Mouse (Mus musculus) CH12.LX (cell line): ENCODE measurements around the gene Map4k4. TPM values are rescaled to one million over a fixed set of nuclear protein-coding genes. Genes with fewer than 3 reads are reported as not detected.

Experiments used
- DNase-seq: peaks from one replicate; pipeline ENCODE4 v3.0.0-alpha.2; 2013; ENCODE audit errors: extremely low read depth
- H3K27ac ChIP-seq: 2 replicates; pipeline ENCODE4 v1.5.1; 2012; ENCODE audit warnings: low read depth, mild to moderate bottlenecking, control low read depth, moderate library complexity; ENCODE audit not compliant: insufficient read depth
- H3K27me3 ChIP-seq: replicated peaks from 2 replicates; pipeline ENCODE3; 2012; ENCODE audit warnings: inconsistent platforms
- H3K36me3 ChIP-seq, 2 experiments: replicated peaks in 1 of 2; 2 replicates each; pipeline versions ENCODE3 to v1.6.1; 2012; ENCODE audit warnings: inconsistent platforms in 1 of 2, low read length in 1 of 2, mild to moderate bottlenecking in 1 of 2, mixed read lengths in 1 of 2, moderate library complexity in 1 of 2; ENCODE audit not compliant: control insufficient read depth in 1 of 2, insufficient read depth in 1 of 2
- H3K4me1 ChIP-seq, 2 experiments: 2 replicates each; pipeline ENCODE4 v1.6.1; 2012; ENCODE audit warnings: inconsistent platforms in 1 of 2, moderate library complexity in 1 of 2; ENCODE audit not compliant: insufficient read depth in 2 of 2, control insufficient read depth in 1 of 2
- H3K4me2 ChIP-seq: 2 replicates; pipeline ENCODE4 v1.6.1; 2012; ENCODE audit warnings: low read depth, mild to moderate bottlenecking, control low read depth; ENCODE audit not compliant: poor library complexity, insufficient read depth, severe bottlenecking
- H3K4me3 ChIP-seq, 3 experiments: fragments of 150-350 bp in 1 of 3; sonication (generic) in 1 of 3; replicated peaks in 1 of 3; 2 replicates each; pipeline versions ENCODE3 to v1.5.1; 2011 to 2012; ENCODE audit warnings: low read depth in 2 of 3, low read length in 2 of 3, mild to moderate bottlenecking in 2 of 3, moderate library complexity in 2 of 3, control low read depth in 1 of 3, improper control_type of control experiment in 1 of 3, inconsistent platforms in 1 of 3, mixed read lengths in 1 of 3; ENCODE audit not compliant: poor library complexity in 1 of 3
- H3K79me2 ChIP-seq: replicated peaks from 2 replicates; pipeline ENCODE4 v1.6.1; 2012; ENCODE audit warnings: mild to moderate bottlenecking, moderate library complexity; ENCODE audit not compliant: control insufficient read depth, poor library complexity, insufficient read depth, severe bottlenecking; ENCODE audit errors: extremely low read depth
- H3K9ac ChIP-seq: 2 replicates; pipeline ENCODE4 v1.6.1; 2012; ENCODE audit warnings: low read depth, mild to moderate bottlenecking, control low read depth, moderate library complexity; ENCODE audit not compliant: insufficient read depth
- H3K9me3 ChIP-seq: replicated peaks from 2 replicates; pipeline ENCODE3; 2012; ENCODE audit warnings: low read length, inconsistent platforms, mixed read lengths
- CHD1 ChIP-seq: IDR thresholded peaks from 2 replicates; pipeline ENCODE4 v1.6.1; 2012; ENCODE audit warnings: low read depth, low read length, improper control_type of control experiment, inconsistent platforms
- CHD2 ChIP-seq: IDR thresholded peaks from 2 replicates; pipeline ENCODE4 v1.6.1; 2011; ENCODE audit warnings: low read length, improper control_type of control experiment
- CTCF ChIP-seq, 2 experiments: IDR thresholded peaks in 1 of 2; conservative IDR thresholded peaks in 1 of 2; 2 replicates each; pipeline ENCODE4 v1.5.1; 2011 to 2012; ENCODE audit warnings: low read depth in 2 of 2, low read length in 2 of 2, improper control_type of control experiment in 1 of 2, inconsistent platforms in 1 of 2, mild to moderate bottlenecking in 1 of 2, moderate library complexity in 1 of 2
- E2F4 ChIP-seq: IDR thresholded peaks from 2 replicates; pipeline ENCODE4 v1.6.1; 2011; ENCODE audit warnings: low read depth, low read length, improper control_type of control experiment; ENCODE audit not compliant: insufficient replicate concordance
- ELF1 ChIP-seq: IDR thresholded peaks from 2 replicates; pipeline ENCODE4 v1.6.1; 2014; ENCODE audit warnings: low read depth, mild to moderate bottlenecking, inconsistent platforms, low read length, improper control_type of control experiment
- EP300 ChIP-seq: IDR thresholded peaks from 2 replicates; pipeline ENCODE4 v1.6.1; 2011; ENCODE audit warnings: low read length, improper control_type of control experiment
- ETS1 ChIP-seq: conservative IDR thresholded peaks from 2 replicates; pipeline ENCODE4 v1.6.1; 2012; ENCODE audit warnings: low read depth, mild to moderate bottlenecking, inconsistent platforms, low read length, improper control_type of control experiment, moderate library complexity
- HCFC1 ChIP-seq: IDR thresholded peaks from 2 replicates; pipeline ENCODE4 v1.6.1; 2012; ENCODE audit warnings: low read depth, mild to moderate bottlenecking, inconsistent platforms, low read length, improper control_type of control experiment
- IRF4 ChIP-seq: IDR thresholded peaks from 2 replicates; pipeline ENCODE4 v1.6.1; 2014; ENCODE audit warnings: low read depth, mild to moderate bottlenecking, inconsistent platforms, low read length, improper control_type of control experiment
- JUN ChIP-seq: IDR thresholded peaks from 2 replicates; pipeline ENCODE4 v1.6.1; 2011; ENCODE audit warnings: low read depth, mild to moderate bottlenecking, low read length, improper control_type of control experiment, moderate library complexity; ENCODE audit not compliant: insufficient read depth
- JUND ChIP-seq: conservative IDR thresholded peaks from 2 replicates; pipeline ENCODE4 v1.6.1; 2011; ENCODE audit warnings: low read depth, low read length, improper control_type of control experiment
- MAFK ChIP-seq: IDR thresholded peaks from 2 replicates; pipeline ENCODE4 v1.6.1; 2011; ENCODE audit warnings: low read length, improper control_type of control experiment; ENCODE audit not compliant: insufficient replicate concordance
- MAX ChIP-seq: IDR thresholded peaks from 2 replicates; pipeline ENCODE4 v1.6.1; 2011; ENCODE audit warnings: low read length, improper control_type of control experiment
- MAZ ChIP-seq: IDR thresholded peaks from 2 replicates; pipeline ENCODE4 v1.6.1; 2012; ENCODE audit warnings: low read depth, mild to moderate bottlenecking, inconsistent platforms, low read length, improper control_type of control experiment, moderate library complexity
- MEF2A ChIP-seq: IDR thresholded peaks from 2 replicates; pipeline ENCODE4 v1.6.1; 2014; ENCODE audit warnings: low read depth, mild to moderate bottlenecking, inconsistent platforms, low read length, improper control_type of control experiment, borderline replicate concordance
- MXI1 ChIP-seq: IDR thresholded peaks from 2 replicates; pipeline ENCODE4 v1.6.1; 2011; ENCODE audit warnings: mild to moderate bottlenecking, low read depth, low read length, improper control_type of control experiment
- MYC ChIP-seq: IDR thresholded peaks from 2 replicates; pipeline ENCODE4 v1.6.1; 2011; ENCODE audit warnings: low read depth, mild to moderate bottlenecking, improper control_type of control experiment, low read length
- NELFE ChIP-seq: IDR thresholded peaks from 2 replicates; pipeline ENCODE4 v1.6.1; 2011; ENCODE audit warnings: low read depth, low read length, improper control_type of control experiment
- NRF1 ChIP-seq: IDR thresholded peaks from 2 replicates; pipeline ENCODE4 v1.6.1; 2014; ENCODE audit warnings: low read depth, mild to moderate bottlenecking, inconsistent platforms, low read length, improper control_type of control experiment, moderate library complexity
- PAX5 ChIP-seq: IDR thresholded peaks from 2 replicates; pipeline ENCODE4 v1.6.1; 2012; ENCODE audit warnings: low read length, inconsistent platforms, mixed read lengths
- POLR2A ChIP-seq: IDR thresholded peaks from 2 replicates; pipeline ENCODE4 v1.6.1; 2011; ENCODE audit warnings: low read depth, mild to moderate bottlenecking, improper control_type of control experiment, low read length
- RAD21 ChIP-seq: IDR thresholded peaks from 2 replicates; pipeline ENCODE4 v1.6.1; 2011; ENCODE audit warnings: low read depth, mild to moderate bottlenecking, low read length, improper control_type of control experiment, moderate library complexity
- SIN3A ChIP-seq: IDR thresholded peaks from 2 replicates; pipeline ENCODE4 v1.6.1; 2012; ENCODE audit warnings: low read length, improper control_type of control experiment, inconsistent platforms
- SMC3 ChIP-seq: IDR thresholded peaks from 2 replicates; pipeline ENCODE4 v1.6.1; 2011; ENCODE audit warnings: low read depth, low read length, improper control_type of control experiment
- TBP ChIP-seq: conservative IDR thresholded peaks from 2 replicates; pipeline ENCODE4 v1.6.1; 2011; ENCODE audit warnings: low read depth, low read length, improper control_type of control experiment
- TCF12 ChIP-seq: IDR thresholded peaks from 2 replicates; pipeline ENCODE4 v1.6.1; 2014; ENCODE audit warnings: low read depth, mild to moderate bottlenecking, inconsistent platforms, low read length, improper control_type of control experiment
- USF1 ChIP-seq: IDR thresholded peaks from 2 replicates; pipeline ENCODE4 v1.6.1; 2014; ENCODE audit warnings: low read depth, mild to moderate bottlenecking, inconsistent platforms, low read length, improper control_type of control experiment
- USF2 ChIP-seq: conservative IDR thresholded peaks from 2 replicates; pipeline ENCODE4 v1.6.1; 2011; ENCODE audit warnings: low read depth, low read length, improper control_type of control experiment
- ZC3H11A ChIP-seq: IDR thresholded peaks from 2 replicates; pipeline ENCODE4 v1.6.1; 2012; ENCODE audit warnings: low read depth, mild to moderate bottlenecking, inconsistent platforms, low read length, improper control_type of control experiment
- ZKSCAN1 ChIP-seq: IDR thresholded peaks from 2 replicates; pipeline ENCODE4 v1.6.1; 2012; ENCODE audit warnings: low read depth, inconsistent platforms, low read length, improper control_type of control experiment, borderline replicate concordance
- ZMIZ1 ChIP-seq: IDR thresholded peaks from 2 replicates; pipeline ENCODE4 v1.6.1; 2012; ENCODE audit warnings: low read depth, mild to moderate bottlenecking, inconsistent platforms, low read length, improper control_type of control experiment
- ZNF384 ChIP-seq: IDR thresholded peaks from 2 replicates; pipeline ENCODE4 v1.6.1; 2012; ENCODE audit warnings: low read depth, low read length, improper control_type of control experiment, inconsistent platforms
- dilution Hi-C: fragments of 300-500 bp; cut with MboI; formaldehyde crosslinking; loops from 2 replicates; pipeline ENCODE4 v1.14.3; 2020; ENCODE audit warnings: low sequenced_read_pairs; ENCODE audit not compliant: extremely low pct_unique_long_range_greater_than_20kb, extremely low pct_ligation_motif_present
- in situ Hi-C: fragments of 300-500 bp; cut with MboI; formaldehyde crosslinking; loops from 3 replicates; pipeline ENCODE4 v1.14.3; 2019; ENCODE audit warnings: low sequenced_read_pairs, low pct_ligation_motif_present, low pct_unique_long_range_greater_than_20kb, mixed read lengths
- polyA plus RNA-seq: library from polyadenylated mRNA; unstranded; fragments of >175 nt; gene quantifications from 2 replicates; pipeline ENCODE4 v1.2.1, GENCODE M21; 2012; ENCODE audit warnings: low read depth; ENCODE audit not compliant: insufficient read length
- total RNA-seq, 2 experiments: library from RNA; depleted of rRNA; stranded (reverse); fragments of 300-350 nt in 1 of 2; fragments of >200 nt in 1 of 2; gene quantifications; 2 replicates each; pipeline ENCODE4 v1.2.3; 2012 to 2014

Gene Map4k4
- total and polyA plus RNA-seq, 3 experiments: 21.8 to 46.3 (median 41.0) TPM

DNA sequence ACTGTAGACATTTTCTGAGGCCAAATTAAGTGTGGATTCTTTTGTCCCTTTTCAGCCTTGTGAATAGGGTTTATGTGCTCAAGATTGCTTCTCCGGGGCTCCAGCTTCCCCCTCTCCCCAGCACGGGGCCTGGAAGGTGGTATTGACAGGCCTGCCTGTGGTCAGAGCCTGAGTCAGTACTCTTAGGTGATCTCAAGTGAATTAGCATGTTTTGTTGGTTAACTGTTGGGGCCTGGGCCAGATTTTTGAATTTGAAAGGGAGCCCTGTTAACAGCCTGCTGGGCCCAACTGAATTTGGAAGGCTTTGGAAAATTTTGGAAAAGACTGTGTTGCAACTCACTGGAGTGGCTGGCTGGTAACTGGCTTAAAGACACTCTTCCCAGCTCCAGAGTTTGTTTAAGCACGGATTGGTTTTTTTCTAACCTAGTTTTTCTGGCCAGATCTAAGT lies 2.0 kb downstream of the Map4k4 start:
- in situ Hi-C loops (no loop called here), dilution Hi-C loops (no loop called here)
- Histone ChIP-seq H3K9ac (0 out of 2 replicates have a peak overlapping the region, but pooled peaks have one; percentile 78), H3K36me3 (peaks cover 0 to 25% of the 10 kb centered on the region in 2 experiments), H3K4me3 (no peak overlapping the region), H3K27ac (no peak overlapping the region), H3K79me2 (peaks cover 10% of the 10 kb centered on the region), H3K4me1 (peaks cover 16 to 48% of the 10 kb centered on the region in 2 experiments), H3K27me3 (no peaks in the 10 kb centered on the region), H3K9me3 (no peaks in the 10 kb centered on the region), H3K4me2 (peak overlapping the region; percentile 70; the same call in 1 of the 2 replicates)
- no peak for DNase-seq
- TF ChIP-seq ZC3H11A (no peak), SMC3 (no peak), MYC (no peak), NELFE (no peak), TCF12 (no peak), NRF1 (no peak), EP300 (no peak), ZNF384 (no peak), CTCF (conservative IDR thresholded peaks at IDR 0.05 in 1 of 2, IDR thresholded peaks at IDR 0.05 in 1 of 2; ENCODE audit: low read depth in 2 of 2, low read length in 2 of 2) (no peak), TBP (no peak), MXI1 (no peak), MEF2A (no peak), JUN (no peak), ETS1 (no peak), CHD2 (no peak), HCFC1 (no peak)

- peaks cover 0 to 35% of the 10 kb centered on the region in 2 experiments for H3K36me3 ChIP-seq
- no peak for DNase-seq
- H3K4me2 ChIP-seq: no peak overlapping the region
- H3K4me3 ChIP-seq: no peak overlapping the region
- no peaks in the 10 kb centered on the region for H3K9me3 ChIP-seq
- peaks cover 16 to 55% of the 10 kb centered on the region in 2 experiments for H3K4me1 ChIP-seq
- peaks cover 10% of the 10 kb centered on the region for H3K79me2 ChIP-seq
- H3K27me3 ChIP-seq: no peaks in the 10 kb centered on the region
- dilution Hi-C loops (no loop called here), in situ Hi-C loops (no loop called here)
- H3K9ac ChIP-seq: no peak overlapping the region
- H3K27ac ChIP-seq: no peak overlapping the region
- TF ChIP-seq MAFK (no peak), CTCF (conservative IDR thresholded peaks at IDR 0.05 in 1 of 2, IDR thresholded peaks at IDR 0.05 in 1 of 2; ENCODE audit: low read depth in 2 of 2, low read length in 2 of 2) (no peak), MXI1 (no peak), SMC3 (no peak), POLR2A (no peak), ETS1 (no peak), USF1 (no peak), E2F4 (no peak), RAD21 (no peak), CHD1 (no peak), MAZ (no peak), MAX (no peak), JUN (no peak), TCF12 (no peak), ZKSCAN1 (no peak), NELFE (no peak), PAX5 (no peak), ELF1 (0 out of 2 replicates have a peak, but pooled peaks have one; percentile 7), ZNF384 (peak; percentile 68), EP300 (peak; percentile 54), CHD2 (no peak), NRF1 (no peak), IRF4 (peak; percentile 72), USF2 (no peak), ZMIZ1 (no peak), JUND (peak; percentile 56), HCFC1 (no peak; the same call in 1 of the 2 replicates), SIN3A (peak; percentile 50; the same call in 1 of the 2 replicates)
Measured at GRCm38 (mm10) chr1:39904720-39905119, 4.0 kb downstream of the Map4k4 start.
